Mouse (Mus musculus) hindbrain, embryonic 15.5 days (tissue): ENCODE measurements around the gene Zfp831. TPM values are rescaled to one million over a fixed set of nuclear protein-coding genes. Genes with fewer than 3 reads are reported as not detected.

ENCODE experiments used
- ATAC-seq: fragments of 200-750 bp; cut with Nextera tagmentation; 2 replicates; pipeline ENCODE4 v1.8.0; 2017; ENCODE audit warnings: low read depth, moderate number of reproducible peaks, moderate TSS enrichment; ENCODE audit not compliant: low FRiP score
- H3K27ac ChIP-seq: fragments of 300-500 bp; sonication (generic); replicated peaks from 2 replicates; pipeline ENCODE4 v1.5.1; 2015; ENCODE audit warnings: mild to moderate bottlenecking, inconsistent platforms
- H3K27me3 ChIP-seq: fragments of 300-500 bp; sonication (generic); 2 replicates; pipeline ENCODE4 v1.6.1; 2015; ENCODE audit warnings: control low read depth, inconsistent platforms
- H3K36me3 ChIP-seq: fragments of 300-500 bp; sonication (generic); 2 replicates; pipeline ENCODE4 v1.6.1; 2015; ENCODE audit warnings: control low read depth, inconsistent platforms
- H3K4me1 ChIP-seq: fragments of 300-500 bp; sonication (generic); replicated peaks from 2 replicates; pipeline ENCODE4 v1.6.1; 2015; ENCODE audit warnings: control low read depth, inconsistent platforms
- H3K4me2 ChIP-seq: fragments of 300-500 bp; sonication (generic); 2 replicates; pipeline ENCODE4 v1.6.1; 2015; ENCODE audit warnings: moderate library complexity, mild to moderate bottlenecking, inconsistent platforms
- H3K4me3 ChIP-seq: fragments of 300-500 bp; sonication (generic); 2 replicates; pipeline ENCODE4 v1.5.1; 2015; ENCODE audit warnings: mild to moderate bottlenecking, inconsistent platforms
- H3K9ac ChIP-seq: fragments of 300-500 bp; sonication (generic); 2 replicates; pipeline ENCODE4 v1.6.1; 2015; ENCODE audit warnings: inconsistent platforms
- H3K9me3 ChIP-seq: fragments of 300-500 bp; sonication (generic); 2 replicates; pipeline ENCODE4 v1.6.1; 2016; ENCODE audit warnings: control low read depth, inconsistent platforms
- WGBS: fragments of 180-500 bp; shearing (Covaris S2); methylation state at CpG from one replicate; pipeline ENCODE4 v1.1.7; 2015; 5-methylcytosine and 5-hydroxymethylcytosine counted together
- polyA plus RNA-seq: library from polyadenylated mRNA; unstranded; fragments of >200 nt; fragmentation: Nextera tagmentation; extraction: Ambion mirVana; gene quantifications from 2 replicates; pipeline ENCODE4 v1.2.1, GENCODE M21; 2015

Zfp831 gene
- polyA plus RNA-seq, 1 experiment from 2014 or later: 0.01 TPM

DNA sequence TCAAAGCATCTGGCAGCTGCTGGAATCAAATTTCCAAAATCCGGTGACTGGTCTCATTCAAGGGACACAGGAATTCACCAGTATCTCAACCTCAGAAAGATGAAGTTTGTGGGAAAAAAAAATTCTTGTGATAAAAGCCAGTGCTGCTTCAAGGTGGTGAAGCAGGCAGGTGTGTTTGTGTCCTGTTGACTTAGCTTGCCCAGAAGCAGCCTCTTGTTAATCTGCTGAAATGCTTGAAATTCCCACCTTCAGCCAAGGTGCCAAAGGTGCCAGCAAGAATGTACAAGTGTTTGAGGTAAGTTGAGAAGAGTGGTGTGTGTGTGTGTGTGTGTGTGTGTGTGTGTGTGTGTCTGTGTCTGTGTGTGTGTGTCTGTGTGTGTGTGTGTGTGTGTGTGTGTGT lies 110.9 kb downstream of the Zfp831 start:
- Histone ChIP-seq H3K9me3 (no peaks in the 10 kb centered on the region), H3K27me3 (no peaks in the 10 kb centered on the region), H3K9ac (no peak overlapping the region), H3K4me2 (no peak overlapping the region), H3K4me3 (no peak overlapping the region), H3K36me3 (no peaks in the 10 kb centered on the region), H3K4me1 (no peaks in the 10 kb centered on the region), H3K27ac (no peak overlapping the region)
- 88% methylated on average over 1 of the region's 1 CpGs for WGBS
- no peak for ATAC-seq

DNA sequence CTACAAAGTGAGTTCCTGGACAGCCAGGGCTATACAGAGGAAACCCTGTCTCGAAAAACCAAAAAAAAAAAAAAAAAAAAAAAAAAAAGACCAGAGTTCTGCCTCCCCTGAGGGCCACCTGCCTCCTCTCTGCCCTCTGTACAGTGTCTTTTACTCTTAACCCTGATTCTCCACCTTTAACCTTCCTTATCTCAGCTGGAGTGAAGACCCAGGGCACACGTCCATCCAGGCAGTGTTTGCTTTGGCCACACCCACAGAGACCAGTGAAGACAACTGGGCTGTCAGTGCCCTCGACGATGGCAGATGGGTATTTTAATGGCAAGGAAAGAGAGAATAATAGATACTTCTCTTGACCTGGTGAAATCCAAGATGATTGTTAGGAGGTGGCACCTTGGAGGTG lies 115.9 kb downstream of the Zfp831 start:
- Histone ChIP-seq H3K4me1 (peaks cover 7% of the 10 kb centered on the region), H3K9me3 (no peaks in the 10 kb centered on the region), H3K4me2 (no peak overlapping the region), H3K27me3 (peaks cover 22% of the 10 kb centered on the region), H3K9ac (no peak overlapping the region), H3K27ac (no peak overlapping the region), H3K4me3 (no peak overlapping the region), H3K36me3 (no peaks in the 10 kb centered on the region)
- no peak for ATAC-seq
- WGBS: 85% methylated on average over 4 of the region's 4 CpGs

Other genes starting within 250 kb of the Zfp831 start
- gene Nelfcd, start 227.7 kb upstream of the Zfp831 start, polyA plus RNA-seq: 106 and 112 TPM in 2 replicates
- gene Ctsz, start 204.5 kb upstream of the Zfp831 start, polyA plus RNA-seq: 74.8 and 84.4 TPM in 2 replicates
- 1.1 TPM in 2 replicates for gene Tubb1, start 192.8 kb upstream of the Zfp831 start, polyA plus RNA-seq
- 799 and 873 TPM in 2 replicates for gene Atp5e, start 179.4 kb upstream of the Zfp831 start, polyA plus RNA-seq
- 110 and 111 TPM in 2 replicates for gene Prelid3b, start 170.5 kb upstream of the Zfp831 start, polyA plus RNA-seq
- 6.9 and 7.2 TPM in 2 replicates for gene Edn3, start 117.1 kb downstream of the Zfp831 start, polyA plus RNA-seq